Mouse (Mus musculus): ENCODE results near the gene Apom.

Gene Apom

GRCm38 (mm10) chr17:35158850-35159593, 27.2 kb upstream of the Apom start:
- no peak for DNase-seq

- DNase-seq = no peak
These were observed 25.9 kb upstream of the Apom start for GRCm38 (mm10) chr17:35157661-35158175.

- no peak for DNase-seq
These were observed 25.4 kb upstream of the Apom start for GRCm38 (mm10) chr17:35157254-35157653.

GRCm38 (mm10) chr17:35156461-35157200, 24.8 kb upstream of the Apom start:
- no peak for DNase-seq

- DNase-seq = no peak
These were observed 23.6 kb upstream of the Apom start for GRCm38 (mm10) chr17:35155451-35155850.

GRCm38 (mm10) chr17:35154616-35155015, 22.8 kb upstream of the Apom start:
- no peak for DNase-seq

GRCm38 (mm10) chr17:35153931-35154330, 22.1 kb upstream of the Apom start:
- no peak for DNase-seq

- DNase-seq = no peak
These were observed 21.2 kb upstream of the Apom start for GRCm38 (mm10) chr17:35153077-35153476.

GRCm38 (mm10) chr17:35152121-35152520, 20.3 kb upstream of the Apom start:
- DNase-seq = no peak

GRCm38 (mm10) chr17:35147922-35148639, 16.2 kb upstream of the Apom start:
- DNase-seq = no peak

GRCm38 (mm10) chr17:35147348-35147747, 15.5 kb upstream of the Apom start:
- DNase-seq = no peak

- no peak for DNase-seq
These were observed 14.3 kb upstream of the Apom start for GRCm38 (mm10) chr17:35146139-35146538.

- no peak for DNase-seq
These were observed 10.1 kb upstream of the Apom start for GRCm38 (mm10) chr17:35141971-35142370.

GRCm38 (mm10) chr17:35140490-35140996, 8.7 kb upstream of the Apom start:
- no peak for DNase-seq

GRCm38 (mm10) chr17:35139269-35139668, 7.4 kb upstream of the Apom start:
- no peak for DNase-seq

GRCm38 (mm10) chr17:35135591-35136320, 3.9 kb upstream of the Apom start:
- no peak for DNase-seq

- peak; percentile 94 for DNase-seq
These were observed 3.1 kb upstream of the Apom start, which contains the start of gene Bag6 for GRCm38 (mm10) chr17:35134801-35135590. TSS of gene Bag6 (plus strand) at chr17:35135178.

- no peak for DNase-seq
These were observed 1.7 kb upstream of the Apom start for GRCm38 (mm10) chr17:35133517-35133916.

- DNase-seq = no peak
These were observed 317 bp upstream of the Apom start for GRCm38 (mm10) chr17:35132174-35132560.

- DNase-seq = no peak
These were observed 812 bp downstream of the Apom start for GRCm38 (mm10) chr17:35131038-35131437.

GRCm38 (mm10) chr17:35128996-35129395, 2.9 kb downstream of the Apom start:
- no peak for DNase-seq

- DNase-seq = no peak
These were observed 4.8 kb downstream of the Apom start for GRCm38 (mm10) chr17:35127017-35127416.
